Mouse (Mus musculus): Measurements from ENCODE around the gene Usp30. TPM values are rescaled to one million over a fixed set of nuclear protein-coding genes. Genes with fewer than 3 reads are reported as not detected.

The Usp30 gene
- polyA plus RNA-seq, 1 experiment from 2014 or later, result 15.3 TPM

DNA sequence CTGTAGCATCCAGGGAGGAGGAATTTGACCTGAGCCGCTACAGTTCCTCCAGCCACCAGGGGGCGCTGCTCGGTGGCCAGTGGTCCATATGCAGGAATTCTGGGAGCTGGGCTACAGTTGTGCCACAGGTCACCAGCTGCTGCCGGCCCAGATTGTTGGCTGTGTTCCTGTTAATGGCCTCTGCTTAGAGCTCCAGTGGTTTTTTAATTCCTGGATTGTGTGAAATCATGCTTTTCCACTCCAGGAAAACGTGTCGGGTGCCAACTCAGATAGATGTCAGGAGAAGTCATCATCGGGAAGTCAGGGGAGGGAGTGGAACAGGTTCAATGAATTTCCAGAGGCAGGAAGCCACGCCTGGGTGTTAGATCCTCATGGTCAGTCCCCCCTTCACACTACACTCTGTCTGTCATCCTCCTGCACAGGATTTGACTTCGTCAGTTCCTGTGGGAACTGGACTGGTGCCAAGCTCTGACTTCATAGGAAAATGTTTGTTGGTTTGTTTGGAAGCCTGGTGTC lies 13.0 kb upstream of the Usp30 start:
- WGBS, result 27% methylated on average over 9 of the region's 9 CpGs
- ATAC-seq (ENCODE audit: low FRiP score), result no peak

DNA sequence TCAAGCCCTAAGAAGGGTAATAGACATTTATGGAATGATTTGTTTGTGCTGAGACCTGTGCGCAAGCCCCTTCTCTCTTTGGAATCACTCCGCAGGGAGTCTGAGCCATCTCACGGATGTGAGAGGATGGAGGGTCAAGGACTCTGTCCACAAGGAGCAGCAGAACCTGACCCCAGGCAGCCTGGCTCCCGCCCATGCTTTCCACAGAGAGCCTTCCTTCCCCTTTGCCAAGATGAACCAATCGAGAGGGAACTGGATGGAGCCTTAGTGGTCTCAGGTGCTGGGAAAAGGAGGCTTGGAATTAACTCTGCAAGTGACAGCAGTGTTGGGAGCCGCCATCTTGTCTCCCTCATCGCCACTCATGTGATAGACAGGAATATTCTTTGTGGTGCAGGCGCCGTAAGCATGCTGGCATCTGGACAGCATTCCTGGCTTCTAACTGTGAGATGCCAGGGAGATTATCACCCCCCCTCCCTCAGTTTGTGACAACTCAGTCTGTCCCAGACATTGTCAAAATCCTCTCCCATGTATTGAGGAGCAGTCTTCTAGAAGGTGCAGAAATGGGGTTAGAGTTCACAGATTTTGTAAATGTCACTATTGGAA lies 8.0 kb upstream of the Usp30 start:
- H3K4me1 ChIP-seq (replicated peaks; ENCODE audit: control insufficient read depth, insufficient read depth, low read length), result no peaks in the 10 kb centered on the region
- peaks cover 59% of the 10 kb centered on the region for H3K36me3 ChIP-seq (replicated peaks; ENCODE audit: control insufficient read depth, insufficient read depth)
- H3K9ac ChIP-seq, result no peak overlapping the region
- no peak overlapping the region for H3K4me2 ChIP-seq (replicated peaks)
- no peak for ATAC-seq (ENCODE audit: low FRiP score)
- H3K27ac ChIP-seq, result no peak overlapping the region
- H3K9me3 ChIP-seq (ENCODE audit: control insufficient read depth, low read length), result no peaks in the 10 kb centered on the region
- H3K4me3 ChIP-seq (replicated peaks; ENCODE audit: low read length), result no peak overlapping the region
- 70% methylated on average over 9 of the region's 9 CpGs for WGBS
- H3K27me3 ChIP-seq (ENCODE audit: control insufficient read depth, insufficient read depth, low read length), result no peaks in the 10 kb centered on the region
- no peak for DNase-seq (ENCODE audit: low spot score)

More for the DNA sequence above, 13.0 kb upstream of the Usp30 start:
- Histone ChIP-seq H3K4me2 (replicated peaks) (peak overlapping the region; percentile 21; the same call in 1 of the 2 replicates), H3K4me3 (replicated peaks; ENCODE audit: low read length) (no peak overlapping the region), H3K9me3 (ENCODE audit: control insufficient read depth, low read length) (no peaks in the 10 kb centered on the region), H3K9ac (no peak overlapping the region), H3K27me3 (ENCODE audit: control insufficient read depth, insufficient read depth, low read length) (no peaks in the 10 kb centered on the region), H3K4me1 (replicated peaks; ENCODE audit: control insufficient read depth, insufficient read depth, low read length) (0 out of 2 replicates have a peak, but pooled peaks cover 6% of the 10 kb centered on the region), H3K36me3 (replicated peaks; ENCODE audit: control insufficient read depth, insufficient read depth) (peaks cover 58% of the 10 kb centered on the region), H3K27ac (no peak overlapping the region)
- peak; percentile 64 for DNase-seq (ENCODE audit: low spot score)

DNA sequence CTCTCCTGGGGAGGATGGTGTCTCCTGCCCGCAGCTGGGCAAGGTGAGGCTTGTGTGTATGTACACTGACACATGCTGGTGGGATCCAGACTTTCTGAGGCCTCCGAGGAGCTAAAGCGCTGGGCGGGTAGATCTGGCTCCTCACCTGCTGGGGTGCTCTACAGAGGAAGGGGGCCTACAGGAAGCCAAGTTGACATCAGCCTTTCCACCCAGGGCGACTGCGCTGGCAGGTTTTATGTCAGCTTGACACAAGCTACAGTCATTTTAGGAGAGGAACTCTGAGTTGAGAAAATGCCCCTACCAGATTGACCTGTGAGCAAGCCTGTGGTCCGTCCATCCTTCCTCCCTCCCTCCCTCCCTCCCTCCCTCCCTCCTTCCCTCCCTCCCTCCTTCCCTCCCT lies 3.6 kb upstream of the Usp30 start:
- no peak overlapping the region for H3K9ac ChIP-seq
- DNase-seq (ENCODE audit: low spot score), result no peak
- no peak for ATAC-seq (ENCODE audit: low FRiP score)
- H3K27ac ChIP-seq, result no peak overlapping the region
- no peak overlapping the region for H3K4me3 ChIP-seq (replicated peaks; ENCODE audit: low read length)
- no peaks in the 10 kb centered on the region for H3K4me1 ChIP-seq (replicated peaks; ENCODE audit: control insufficient read depth, insufficient read depth, low read length)
- WGBS, result 51% methylated on average over 7 of the region's 7 CpGs
- H3K27me3 ChIP-seq (ENCODE audit: control insufficient read depth, insufficient read depth, low read length), result no peaks in the 10 kb centered on the region
- no peaks in the 10 kb centered on the region for H3K9me3 ChIP-seq (ENCODE audit: control insufficient read depth, low read length)
- peaks cover 42% of the 10 kb centered on the region for H3K36me3 ChIP-seq (replicated peaks; ENCODE audit: control insufficient read depth, insufficient read depth)
- H3K4me2 ChIP-seq (replicated peaks), result no peak overlapping the region

DNA sequence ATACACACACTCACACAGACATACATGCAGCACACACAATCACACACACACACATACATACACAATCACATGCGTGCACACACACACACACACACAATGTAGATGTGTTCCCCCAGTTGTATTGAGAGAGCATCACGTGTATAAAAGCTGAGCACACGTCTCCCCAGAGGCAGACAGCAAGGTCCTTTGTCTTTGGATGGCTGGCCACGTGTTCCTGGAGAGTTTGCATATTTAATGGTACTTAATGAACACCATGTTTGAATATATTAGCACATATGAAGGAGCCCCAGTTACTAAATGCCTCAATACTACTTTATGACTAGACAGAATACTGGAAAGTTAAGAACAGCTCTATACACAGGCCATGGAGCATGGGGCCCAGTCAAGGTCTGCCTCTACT lies 1.3 kb upstream of the Usp30 start:
- Histone ChIP-seq H3K4me3 (replicated peaks; ENCODE audit: low read length) (no peak overlapping the region), H3K9ac (no peak overlapping the region), H3K27me3 (ENCODE audit: control insufficient read depth, insufficient read depth, low read length) (no peaks in the 10 kb centered on the region), H3K4me1 (replicated peaks; ENCODE audit: control insufficient read depth, insufficient read depth, low read length) (no peaks in the 10 kb centered on the region), H3K27ac (no peak overlapping the region), H3K4me2 (replicated peaks) (no peak overlapping the region), H3K36me3 (replicated peaks; ENCODE audit: control insufficient read depth, insufficient read depth) (peaks cover 28% of the 10 kb centered on the region), H3K9me3 (ENCODE audit: control insufficient read depth, low read length) (no peaks in the 10 kb centered on the region)
- ATAC-seq (ENCODE audit: low FRiP score) (no peak), DNase-seq (ENCODE audit: low spot score) (no peak)
- 41% methylated on average over 4 of the region's 4 CpGs for WGBS

DNA sequence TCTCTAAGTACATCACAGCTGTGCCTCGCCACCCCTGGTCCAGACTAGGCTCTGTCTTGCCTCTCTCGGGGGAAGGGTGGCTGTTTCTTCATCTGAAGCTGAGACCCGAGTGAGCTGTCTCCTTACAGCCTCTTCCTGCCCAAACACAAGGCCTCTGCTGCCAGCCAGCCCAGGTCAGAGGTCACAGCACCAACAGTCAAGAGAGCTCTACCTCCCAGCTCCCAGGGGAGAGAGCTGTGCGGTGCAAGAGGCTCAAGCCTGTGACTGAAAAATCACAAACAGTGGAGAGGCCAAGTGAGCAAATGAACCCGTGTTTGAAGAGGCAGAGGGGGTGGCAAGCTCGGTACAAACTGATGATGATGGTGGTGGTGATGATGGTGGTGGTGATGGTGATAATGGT lies 1.3 kb downstream of the Usp30 start:
- no peak overlapping the region for H3K27ac ChIP-seq
- no peak for ATAC-seq (ENCODE audit: low FRiP score)

DNA sequence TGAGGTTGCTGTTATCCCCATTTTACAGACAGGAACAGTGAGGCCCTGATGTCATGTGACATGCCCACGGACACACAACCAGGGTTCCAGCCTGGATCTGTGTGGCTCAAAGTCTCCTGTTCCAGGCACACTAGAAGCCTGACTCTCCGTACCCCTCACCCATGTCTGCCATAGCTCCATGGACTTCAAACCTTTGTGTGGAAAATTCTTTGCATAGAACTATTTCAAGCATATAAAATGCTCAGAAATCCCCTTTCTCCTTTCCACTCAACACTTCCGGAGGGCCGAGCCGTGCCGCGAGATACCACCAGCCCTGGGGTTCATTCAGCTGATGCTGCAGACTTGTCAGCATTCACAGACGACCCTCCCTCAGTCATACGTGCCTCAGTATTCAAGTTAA lies 2.3 kb downstream of the Usp30 start:
- DNase-seq (ENCODE audit: low spot score), result no peak
- Histone ChIP-seq H3K9ac (no peak overlapping the region), H3K4me1 (replicated peaks; ENCODE audit: control insufficient read depth, insufficient read depth, low read length) (no peaks in the 10 kb centered on the region), H3K27me3 (ENCODE audit: control insufficient read depth, insufficient read depth, low read length) (no peaks in the 10 kb centered on the region), H3K27ac (no peak overlapping the region), H3K36me3 (replicated peaks; ENCODE audit: control insufficient read depth, insufficient read depth) (peaks cover 17% of the 10 kb centered on the region), H3K4me2 (replicated peaks) (no peak overlapping the region), H3K4me3 (replicated peaks; ENCODE audit: low read length) (no peak overlapping the region), H3K9me3 (ENCODE audit: control insufficient read depth, low read length) (no peaks in the 10 kb centered on the region)
- no peak for ATAC-seq (ENCODE audit: low FRiP score)
- 84% methylated on average over 9 of the region's 9 CpGs for WGBS

More for the DNA sequence above, 1.3 kb downstream of the Usp30 start:
- no peaks in the 10 kb centered on the region for H3K27me3 ChIP-seq (ENCODE audit: control insufficient read depth, insufficient read depth, low read length)
- no peak overlapping the region for H3K4me2 ChIP-seq (replicated peaks)
- H3K9me3 ChIP-seq (ENCODE audit: control insufficient read depth, low read length), result no peaks in the 10 kb centered on the region
- H3K36me3 ChIP-seq (replicated peaks; ENCODE audit: control insufficient read depth, insufficient read depth), result peaks cover 19% of the 10 kb centered on the region
- no peak overlapping the region for H3K9ac ChIP-seq
- H3K4me3 ChIP-seq (replicated peaks; ENCODE audit: low read length), result no peak overlapping the region
- no peaks in the 10 kb centered on the region for H3K4me1 ChIP-seq (replicated peaks; ENCODE audit: control insufficient read depth, insufficient read depth, low read length)
- WGBS, result 51% methylated on average over 6 of the region's 6 CpGs
- DNase-seq (ENCODE audit: low spot score), result no peak

DNA sequence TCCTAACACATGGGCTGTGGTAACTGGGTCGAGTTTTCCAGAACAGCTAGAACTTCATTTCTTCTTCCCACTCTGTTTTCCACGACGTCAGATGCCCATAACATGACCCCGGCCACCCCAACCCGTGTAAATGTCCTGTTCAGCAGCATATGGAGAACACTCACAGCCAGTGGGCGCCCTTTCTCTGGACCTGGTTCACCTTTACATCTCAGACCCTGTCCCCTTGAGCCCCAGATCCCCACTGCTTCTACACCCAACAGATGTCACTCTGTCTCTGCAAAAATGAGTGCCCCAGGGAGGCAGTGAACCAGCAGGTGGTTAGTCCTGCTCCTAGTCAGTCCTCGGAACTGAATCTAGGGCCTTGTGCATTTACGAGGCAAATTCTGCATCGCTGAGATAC lies 2.7 kb downstream of the Usp30 start:
- Histone ChIP-seq H3K27ac (no peak overlapping the region), H3K36me3 (replicated peaks; ENCODE audit: control insufficient read depth, insufficient read depth) (peaks cover 12% of the 10 kb centered on the region), H3K4me2 (replicated peaks) (no peak overlapping the region), H3K9me3 (ENCODE audit: control insufficient read depth, low read length) (no peaks in the 10 kb centered on the region), H3K4me1 (replicated peaks; ENCODE audit: control insufficient read depth, insufficient read depth, low read length) (no peaks in the 10 kb centered on the region), H3K27me3 (ENCODE audit: control insufficient read depth, insufficient read depth, low read length) (no peaks in the 10 kb centered on the region), H3K4me3 (replicated peaks; ENCODE audit: low read length) (no peak overlapping the region), H3K9ac (no peak overlapping the region)
- no peak for DNase-seq (ENCODE audit: low spot score)
- WGBS, result 79% methylated on average over 9 of the region's 9 CpGs
- no peak for ATAC-seq (ENCODE audit: low FRiP score)

DNA sequence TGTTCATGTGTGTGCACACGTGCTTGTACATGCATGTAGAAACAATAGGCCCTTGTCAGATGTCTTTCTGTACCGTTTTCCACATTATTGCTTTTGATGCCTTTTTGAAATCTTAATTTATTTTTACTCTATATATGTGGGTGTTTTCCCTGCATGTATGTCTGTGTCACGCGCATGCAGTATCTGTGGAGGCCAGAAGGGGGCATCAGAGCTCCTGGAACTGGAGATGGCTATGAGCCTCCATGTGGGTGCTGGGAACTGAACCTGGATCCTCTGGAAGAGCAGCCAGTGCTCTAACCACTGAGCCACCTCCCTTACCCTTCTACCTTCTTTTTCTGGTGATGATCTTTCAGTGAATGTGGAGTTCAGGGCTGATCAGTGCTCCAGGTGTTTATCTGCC lies 5.6 kb downstream of the Usp30 start:
- Histone ChIP-seq H3K4me2 (replicated peaks) (no peak overlapping the region), H3K36me3 (replicated peaks; ENCODE audit: control insufficient read depth, insufficient read depth) (no peaks in the 10 kb centered on the region), H3K27ac (no peak overlapping the region), H3K9me3 (ENCODE audit: control insufficient read depth, low read length) (no peaks in the 10 kb centered on the region), H3K27me3 (ENCODE audit: control insufficient read depth, insufficient read depth, low read length) (no peaks in the 10 kb centered on the region), H3K9ac (no peak overlapping the region), H3K4me3 (replicated peaks; ENCODE audit: low read length) (no peak overlapping the region), H3K4me1 (replicated peaks; ENCODE audit: control insufficient read depth, insufficient read depth, low read length) (no peaks in the 10 kb centered on the region)
- ATAC-seq (ENCODE audit: low FRiP score) (no peak), DNase-seq (ENCODE audit: low spot score) (no peak)
- WGBS, result 93% methylated on average over 4 of the region's 4 CpGs

DNA sequence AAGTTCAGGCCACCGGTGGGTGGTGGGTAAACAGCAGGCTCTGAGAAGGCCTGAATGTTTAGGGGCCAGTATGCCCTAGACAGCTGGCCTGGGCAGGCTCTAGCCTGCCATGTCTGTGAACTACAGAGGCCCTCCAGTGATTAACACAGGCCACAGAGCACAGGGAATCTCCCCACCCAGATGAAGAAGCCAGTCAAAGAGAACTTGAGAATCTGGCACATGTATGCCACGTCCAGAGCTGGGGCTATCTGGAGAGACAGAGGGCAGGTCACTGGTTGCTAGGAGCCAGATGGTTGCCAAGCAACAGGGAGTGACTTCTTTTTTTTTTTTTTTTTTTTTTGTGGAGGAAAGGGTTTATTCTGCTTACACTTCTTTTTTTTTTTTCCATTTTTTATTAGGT lies 7.0 kb downstream of the Usp30 start:
- no peaks in the 10 kb centered on the region for H3K4me1 ChIP-seq (replicated peaks; ENCODE audit: control insufficient read depth, insufficient read depth, low read length)
- H3K4me3 ChIP-seq (replicated peaks; ENCODE audit: low read length), result no peak overlapping the region
- H3K9ac ChIP-seq, result no peak overlapping the region
- H3K27me3 ChIP-seq (ENCODE audit: control insufficient read depth, insufficient read depth, low read length), result no peaks in the 10 kb centered on the region
- 41% methylated on average over 2 of the region's 2 CpGs for WGBS
- H3K4me2 ChIP-seq (replicated peaks), result no peak overlapping the region
- H3K9me3 ChIP-seq (ENCODE audit: control insufficient read depth, low read length), result no peaks in the 10 kb centered on the region
- H3K27ac ChIP-seq, result no peak overlapping the region
- DNase-seq (ENCODE audit: low spot score), result no peak
- no peaks in the 10 kb centered on the region for H3K36me3 ChIP-seq (replicated peaks; ENCODE audit: control insufficient read depth, insufficient read depth)
- ATAC-seq (ENCODE audit: low FRiP score), result no peak

DNA sequence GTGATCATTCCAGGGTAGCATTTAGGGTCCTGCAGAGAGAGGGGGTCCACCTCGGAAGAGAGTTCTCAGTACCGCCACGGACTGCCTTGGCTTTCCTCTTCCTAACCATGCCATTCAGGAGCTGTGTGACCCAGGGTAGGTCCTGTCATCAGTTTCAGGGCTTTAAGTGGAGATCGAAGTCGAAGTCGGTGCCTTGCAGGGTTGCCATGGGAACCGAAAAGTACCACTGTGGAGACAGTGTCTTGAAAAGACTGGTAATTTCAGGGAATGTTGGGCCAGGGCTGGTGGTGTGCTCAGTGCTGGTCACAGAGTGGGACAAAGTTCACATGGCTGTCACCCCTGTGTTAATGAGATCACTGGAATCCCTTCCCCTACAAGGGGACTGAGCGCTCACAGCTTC lies 11.7 kb downstream of the Usp30 start:
- WGBS, result 42% methylated on average over 8 of the region's 8 CpGs
- no peak for DNase-seq (ENCODE audit: low spot score)

More for the DNA sequence above, 11.7 kb downstream of the Usp30 start:
- no peak overlapping the region for H3K4me3 ChIP-seq (replicated peaks; ENCODE audit: low read length)
- H3K4me2 ChIP-seq (replicated peaks), result no peak overlapping the region
- H3K27me3 ChIP-seq (ENCODE audit: control insufficient read depth, insufficient read depth, low read length), result no peaks in the 10 kb centered on the region
- H3K4me1 ChIP-seq (replicated peaks; ENCODE audit: control insufficient read depth, insufficient read depth, low read length), result no peaks in the 10 kb centered on the region
- ATAC-seq (ENCODE audit: low FRiP score), result no peak
- H3K36me3 ChIP-seq (replicated peaks; ENCODE audit: control insufficient read depth, insufficient read depth), result no peaks in the 10 kb centered on the region
- no peak overlapping the region for H3K27ac ChIP-seq
- no peaks in the 10 kb centered on the region for H3K9me3 ChIP-seq (ENCODE audit: control insufficient read depth, low read length)
- no peak overlapping the region for H3K9ac ChIP-seq

Data from hindbrain, embryonic 14.5 days (tissue).